Mouse (Mus musculus): ENCODE measurements around the gene Urb2.
"Not testable (repeated sequence)": the region's sequence is repeated elsewhere in the genome, so short reads cannot be mapped to it uniquely, and the experiment has no call there.

The Urb2 gene

DNA sequence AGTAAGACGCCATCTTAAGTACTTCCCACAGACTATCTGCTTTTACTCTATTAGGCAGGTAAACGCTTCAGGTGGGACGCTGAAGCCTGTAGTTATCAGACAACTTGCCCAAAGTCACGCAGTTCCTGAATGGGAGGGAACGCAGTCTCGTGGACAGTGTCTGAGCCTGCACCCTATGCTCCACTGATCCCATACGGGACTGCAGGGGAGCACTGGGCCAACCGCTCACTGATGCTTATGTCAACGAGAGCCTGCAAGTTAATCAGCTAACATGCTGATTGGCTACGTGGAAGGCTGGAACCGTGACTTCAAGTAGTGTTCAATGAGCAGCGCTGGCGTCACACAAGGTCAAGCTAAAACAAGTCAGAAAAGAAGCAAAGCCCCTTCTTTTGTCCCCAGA lies 1.5 kb upstream of the Urb2 start:
- no peak for DNase-seq

- DNase-seq: no peak
Observed at GRCm38 (mm10) chr8:124020439-124021236, 670 bp upstream of the Urb2 start.

DNA sequence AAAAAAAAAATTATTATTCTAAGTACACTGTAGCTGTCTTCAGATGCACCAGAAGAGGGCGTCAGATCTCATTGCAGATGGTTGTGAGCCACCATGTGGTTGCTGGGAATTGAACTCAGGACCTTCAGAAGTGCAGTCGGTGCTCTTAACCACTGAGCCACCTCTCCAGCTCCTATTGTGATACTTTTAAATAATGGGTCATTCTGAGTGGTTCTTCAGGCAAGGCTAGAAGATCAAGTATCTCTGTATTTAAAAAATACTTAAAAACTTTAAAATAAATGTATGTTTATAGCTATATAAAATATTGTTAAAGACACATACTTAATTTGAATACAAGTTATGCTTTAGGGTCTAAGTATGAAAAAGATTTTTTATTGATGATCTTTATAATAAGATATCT lies 5.0 kb downstream of the Urb2 start:
- not testable (repeated sequence) for DNase-seq

GRCm38 (mm10) chr8:124027831-124028230 lies 6.5 kb downstream of the Urb2 start:
- no peak for DNase-seq

- DNase-seq: no peak
Observed at GRCm38 (mm10) chr8:124033400-124033799, 12.1 kb downstream of the Urb2 start.

DNA sequence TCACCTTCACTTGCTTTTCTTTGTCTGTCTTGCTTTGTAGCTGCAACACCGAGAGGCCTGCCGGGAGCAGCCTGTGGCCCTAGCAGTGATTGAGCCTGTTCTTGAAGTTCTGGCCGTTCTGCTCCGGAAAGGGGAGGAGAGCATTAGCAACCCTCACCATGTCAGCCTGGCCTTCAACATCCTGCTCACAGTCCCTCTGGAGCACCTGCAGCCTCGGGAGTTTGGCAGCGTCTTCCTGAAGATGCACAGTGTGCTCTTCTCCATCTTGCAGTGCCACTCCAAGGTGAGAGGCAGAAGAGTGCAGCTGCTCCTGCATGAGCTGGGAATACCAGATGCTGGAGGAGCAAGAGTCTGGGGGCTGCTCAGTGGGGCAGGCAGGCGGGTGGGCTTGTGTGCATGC lies 16.8 kb downstream of the Urb2 start:
- no peak for DNase-seq

DNA sequence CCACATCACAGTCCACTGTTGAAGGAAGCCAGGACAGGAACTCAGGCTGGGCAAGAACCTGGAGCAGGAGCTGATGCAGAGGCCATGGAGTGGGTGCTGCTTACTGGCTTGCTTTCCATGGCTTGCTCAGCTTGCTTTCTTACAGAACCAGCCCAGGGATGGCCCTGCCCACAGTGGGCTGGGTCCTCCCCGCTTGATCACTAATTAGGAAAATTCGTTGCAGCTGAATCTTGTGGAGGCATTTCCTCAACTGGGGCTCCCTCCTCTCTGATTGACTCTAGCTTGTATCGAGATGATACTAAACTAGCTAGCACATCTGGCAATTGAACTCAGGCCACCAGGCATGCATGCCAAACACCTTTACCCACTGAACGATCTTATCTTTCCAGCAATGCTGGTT lies 18.0 kb downstream of the Urb2 start:
- DNase-seq: no peak

DNA sequence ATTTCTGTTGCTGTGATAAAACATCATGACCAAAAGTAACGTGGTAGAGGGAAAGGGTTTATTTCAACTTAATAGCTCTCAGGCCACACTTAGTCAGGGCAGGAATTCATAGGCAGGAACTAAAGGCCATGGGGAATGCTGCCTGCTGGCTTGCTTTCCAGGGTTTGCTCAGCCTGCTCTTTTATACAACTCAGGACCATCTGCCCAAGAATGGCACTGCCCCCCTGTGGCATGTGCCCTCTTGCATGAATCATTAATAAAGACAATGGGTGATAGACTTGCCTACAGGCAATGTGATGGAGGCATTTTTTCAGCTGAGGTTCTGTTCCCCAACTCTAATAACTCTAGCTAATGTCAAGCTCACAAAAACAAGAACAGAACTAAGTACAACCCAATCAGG lies 20.9 kb downstream of the Urb2 start:
- DNase-seq: no peak

- no peak for DNase-seq
Observed at GRCm38 (mm10) chr8:124044421-124044820, 23.1 kb downstream of the Urb2 start.

- DNase-seq: no peak
Observed at GRCm38 (mm10) chr8:124044931-124045330, 23.6 kb downstream of the Urb2 start.

- DNase-seq: no peak
Observed at GRCm38 (mm10) chr8:124045856-124046255, 24.5 kb downstream of the Urb2 start.

DNA sequence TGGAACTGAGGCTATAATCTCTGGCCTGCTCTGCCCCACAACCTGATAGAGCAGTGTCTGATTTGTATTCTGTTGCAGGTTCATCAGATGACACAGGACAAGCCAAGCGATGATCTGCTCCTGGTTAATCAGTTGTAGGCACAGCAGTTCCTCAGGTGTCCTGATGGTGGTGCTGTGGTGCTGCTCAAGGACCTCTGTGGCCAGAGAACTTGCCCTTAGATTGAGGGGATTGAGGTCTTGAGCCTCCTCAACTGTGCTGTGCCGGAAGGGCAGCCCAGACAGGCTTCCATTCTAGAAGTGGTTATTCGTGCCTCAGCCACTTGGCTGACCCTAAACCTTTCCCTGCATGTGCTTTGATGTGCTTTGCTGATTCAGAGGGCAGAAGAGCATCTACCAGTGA lies 30.8 kb downstream of the Urb2 start:
- peak; percentile 38 for DNase-seq

- no peak for DNase-seq
Observed at GRCm38 (mm10) chr8:124052568-124052967, 31.3 kb downstream of the Urb2 start.

DNA sequence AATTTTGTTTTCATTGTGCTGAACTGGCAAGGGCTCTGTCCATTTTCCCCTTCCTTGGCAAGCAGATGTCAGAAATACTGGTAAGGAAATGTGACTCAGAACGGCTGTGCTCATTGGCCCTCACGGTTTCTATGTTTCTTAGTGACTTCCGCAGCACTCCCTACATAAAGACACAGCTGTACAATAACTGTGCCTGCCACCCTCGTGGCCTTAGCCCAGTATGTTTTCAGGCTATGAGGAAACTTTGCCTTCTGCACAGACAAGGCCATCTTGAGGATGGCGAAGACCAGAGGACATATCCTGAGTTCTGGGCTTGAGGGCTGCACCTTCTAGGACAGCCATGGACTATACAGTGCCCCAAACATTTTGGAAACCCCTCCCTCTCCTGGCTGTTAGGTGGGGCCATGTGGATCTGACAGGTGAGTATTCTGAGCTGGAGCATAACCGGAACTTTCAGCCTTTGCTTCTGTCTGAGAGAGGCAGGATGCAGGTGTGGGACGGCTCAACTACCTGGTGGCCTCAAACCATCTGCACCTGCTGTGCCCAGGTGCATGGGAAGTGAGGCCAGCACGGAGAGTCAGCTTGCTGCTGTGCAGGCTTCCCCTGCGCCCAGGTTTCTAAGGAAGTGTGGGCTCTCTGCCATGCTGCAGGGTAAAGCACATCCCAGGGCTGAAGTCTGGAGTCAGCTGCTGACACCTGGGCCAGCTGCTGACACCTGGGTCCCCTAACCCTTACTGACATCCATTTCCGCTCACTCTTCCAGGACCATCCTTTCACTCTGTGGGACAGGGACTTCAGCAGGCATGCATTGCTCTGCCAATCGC lies 35.7 kb downstream of the Urb2 start:
- DNase-seq: no peak

- no peak for DNase-seq
Observed at GRCm38 (mm10) chr8:124066325-124067058, 45.2 kb downstream of the Urb2 start.

GRCm38 (mm10) chr8:124067059-124067750 lies 45.9 kb downstream of the Urb2 start:
- DNase-seq: no peak

DNA sequence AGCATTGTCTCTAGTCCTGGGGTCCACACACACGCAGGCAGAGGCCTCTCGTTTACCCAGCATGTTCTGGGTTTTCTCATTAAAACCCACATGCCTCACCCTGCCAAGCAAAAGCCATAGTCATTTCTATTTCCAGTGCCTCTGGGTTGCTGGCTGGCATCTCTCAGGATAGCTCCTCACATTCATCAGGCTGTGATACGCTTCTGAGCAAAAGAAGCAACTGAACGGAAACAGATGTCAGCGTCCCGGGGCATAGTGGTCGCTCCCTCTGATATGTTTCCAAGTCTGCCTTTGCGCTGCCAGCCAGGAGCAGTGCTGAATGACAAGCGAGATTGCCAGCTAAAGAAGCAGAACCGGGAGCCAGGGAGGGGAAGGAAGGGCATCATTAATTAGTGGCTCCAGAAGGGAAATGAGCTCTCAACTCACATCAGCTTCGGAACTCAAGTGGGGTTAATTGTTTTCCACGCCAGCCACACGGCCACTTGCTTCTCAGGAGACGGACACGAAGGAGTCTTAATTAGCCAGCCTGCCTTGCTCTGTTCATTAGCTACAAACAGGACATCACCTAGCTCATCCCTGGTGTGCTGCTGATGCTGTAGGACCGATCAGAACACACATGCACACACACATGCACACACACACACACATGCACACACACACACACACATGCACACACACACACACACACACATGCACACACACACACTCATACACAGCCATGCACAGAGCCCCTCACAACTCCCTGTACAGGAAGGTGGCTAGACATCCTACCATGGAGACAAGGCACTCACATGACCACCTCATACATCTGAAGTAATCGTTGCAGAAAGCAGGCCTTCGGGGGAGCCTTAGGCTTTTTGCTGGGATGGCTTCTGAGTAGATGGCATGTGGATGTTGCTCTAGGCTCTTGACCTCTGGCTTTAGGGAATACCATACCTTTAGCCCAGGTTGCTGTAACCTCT lies 49.3 kb downstream of the Urb2 start:
- DNase-seq: no peak

GRCm38 (mm10) chr8:124075977-124076376 lies 54.7 kb downstream of the Urb2 start:
- DNase-seq: no peak

DNA sequence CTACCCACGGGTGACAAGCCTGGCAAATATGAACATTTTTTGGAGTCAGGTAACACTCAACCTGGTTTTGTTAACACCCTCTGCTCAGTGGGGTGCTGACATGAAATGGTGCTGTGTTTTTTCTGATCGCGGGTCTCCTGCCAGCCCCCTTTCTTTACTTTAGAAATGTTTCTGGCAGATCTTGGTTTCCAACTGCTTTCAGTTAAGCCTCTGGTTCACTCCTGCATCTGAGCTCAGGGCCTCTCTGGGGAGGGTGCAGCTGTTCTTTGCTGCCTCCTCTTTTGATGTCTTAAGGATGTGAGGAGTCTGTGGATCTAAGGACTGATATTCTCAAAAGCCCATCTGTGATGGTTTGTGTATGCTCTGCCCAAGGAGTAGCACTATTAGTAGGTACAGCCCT lies 55.1 kb downstream of the Urb2 start:
- no peak for DNase-seq

GRCm38 (mm10) chr8:124077377-124077776 lies 56.1 kb downstream of the Urb2 start:
- DNase-seq: no peak

- DNase-seq: no peak
Observed at GRCm38 (mm10) chr8:124077998-124078397, 56.7 kb downstream of the Urb2 start.

GRCm38 (mm10) chr8:124078969-124079368 lies 57.7 kb downstream of the Urb2 start:
- DNase-seq: peak; percentile 29
